ENCODE assay signal across 10 mouse cellular contexts in the genomic region with DNA sequence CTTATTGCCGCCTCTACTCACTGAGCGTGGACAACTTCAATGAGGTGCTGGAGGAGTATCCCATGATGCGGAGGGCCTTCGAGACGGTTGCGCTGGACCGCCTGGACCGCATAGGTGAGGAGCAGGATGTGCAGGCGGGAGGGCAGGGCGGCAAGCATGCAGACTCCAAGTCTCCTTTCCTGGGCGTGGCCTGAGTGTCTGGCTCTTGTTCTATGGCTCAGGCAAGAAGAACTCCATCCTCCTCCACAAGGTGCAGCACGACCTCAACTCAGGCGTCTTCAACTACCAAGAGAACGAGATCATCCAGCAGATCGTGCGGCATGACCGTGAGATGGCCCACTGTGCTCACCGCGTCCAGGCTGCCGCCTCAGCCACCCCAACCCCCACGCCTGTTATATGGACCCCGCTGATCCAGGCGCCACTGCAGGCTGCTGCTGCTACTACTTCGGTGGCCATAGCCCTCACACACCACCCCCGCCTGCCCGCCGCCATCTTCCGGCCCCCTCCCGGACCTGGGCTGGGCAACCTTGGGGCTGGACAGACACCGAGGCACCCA. TPM values are rescaled to one million over a fixed set of nuclear protein-coding genes. Genes with fewer than 3 reads are reported as not detected.
DNase-seq lines count a peak whose midpoint lies in the region; ATAC-seq lines count a peak whose summit lies in the region.
"Had no signal": no experiment of that assay in that cellular context is flagged by ENCODE, and none has a peak within 500 bp of the region (broad histone marks: within the 10 kb centered on the region; RNA-seq: fewer than 3 reads in every experiment).

No protein-coding gene starts in this region.

- no peaks in the 10 kb centered on the region; the same call in 1 of the 2 replicates for H3K27me3 ChIP-seq in heart, embryonic 11.5 days (ENCODE audit: control insufficient read depth, insufficient read depth, low read length)
- H3K27me3 ChIP-seq in midbrain, embryonic 13.5 days, result peaks cover 4% of the 10 kb centered on the region; the same call in 1 of the 2 replicates
- H3K27me3 ChIP-seq in midbrain, embryonic 15.5 days (replicated peaks), result no peaks in the 10 kb centered on the region
- no peaks in the 10 kb centered on the region for H3K27me3 ChIP-seq in intestine, embryonic 14.5 days (replicated peaks; ENCODE audit: control insufficient read depth, insufficient read depth, low read length)

- H3K36me3 ChIP-seq in heart, embryonic 11.5 days (ENCODE audit: control insufficient read depth, insufficient read depth, low read length), result no peaks in the 10 kb centered on the region
- peaks cover 43% of the 10 kb centered on the region for H3K36me3 ChIP-seq in midbrain, embryonic 13.5 days
- peaks cover 7% of the 10 kb centered on the region; the same call in 1 of the 2 replicates for H3K36me3 ChIP-seq in midbrain, embryonic 15.5 days (replicated peaks)
- no peaks in the 10 kb centered on the region for H3K36me3 ChIP-seq in intestine, embryonic 14.5 days (ENCODE audit: control insufficient read depth, insufficient read depth, low read length)

- no peak for ATAC-seq in heart, embryonic 11.5 days (replicated peaks; ENCODE audit: insufficient number of reproducible peaks, low FRiP score, low TSS enrichment)
- ATAC-seq in midbrain, embryonic 13.5 days, result no peak
- no peak for ATAC-seq in midbrain, embryonic 15.5 days (replicated peaks)
- ATAC-seq in intestine, embryonic 14.5 days (replicated peaks; ENCODE audit: low FRiP score, low TSS enrichment, low read depth), result no peak

- H3K4me2 ChIP-seq in heart, embryonic 11.5 days, result peak overlapping the region; percentile 47
- peak overlapping the region; percentile 5; the same call in 1 of the 2 replicates for H3K4me2 ChIP-seq in midbrain, embryonic 13.5 days (replicated peaks)
- H3K4me2 ChIP-seq in midbrain, embryonic 15.5 days, result no peak overlapping the region
- H3K4me2 ChIP-seq in intestine, embryonic 14.5 days (ENCODE audit: low read length), result peak overlapping the region; percentile 39

- no peak overlapping the region for H3K4me3 ChIP-seq in heart, embryonic 11.5 days (ENCODE audit: low read depth, low read length)
- no peak overlapping the region for H3K4me3 ChIP-seq in midbrain, embryonic 13.5 days (replicated peaks)
- no peak overlapping the region for H3K4me3 ChIP-seq in midbrain, embryonic 15.5 days
- no peak overlapping the region for H3K4me3 ChIP-seq in intestine, embryonic 14.5 days (ENCODE audit: low read depth, low read length)
- H3K4me3 ChIP-seq: layer of hippocampus, adult 2 months had no signal

- H3K27ac ChIP-seq in heart, embryonic 11.5 days (ENCODE audit: low read depth, low read length), result no peak overlapping the region
- H3K27ac ChIP-seq in midbrain, embryonic 13.5 days, result no peak overlapping the region
- no peak overlapping the region for H3K27ac ChIP-seq in midbrain, embryonic 15.5 days
- no peak overlapping the region for H3K27ac ChIP-seq in intestine, embryonic 14.5 days (ENCODE audit: low read depth)
- H3K27ac ChIP-seq: layer of hippocampus, adult 2 months had no signal

- H3K9ac ChIP-seq in heart, embryonic 11.5 days (ENCODE audit: low read depth, low read length), result 0 out of 2 replicates have a peak overlapping the region, but pooled peaks have one; percentile 16
- no peak overlapping the region for H3K9ac ChIP-seq in midbrain, embryonic 13.5 days (replicated peaks)
- H3K9ac ChIP-seq in midbrain, embryonic 15.5 days, result no peak overlapping the region
- no peak overlapping the region for H3K9ac ChIP-seq in intestine, embryonic 14.5 days (ENCODE audit: low read length)

- H3K4me1 ChIP-seq in heart, embryonic 11.5 days (ENCODE audit: control insufficient read depth, insufficient read depth, low read length), result peaks cover 8% of the 10 kb centered on the region; the same call in 1 of the 2 replicates
- peaks cover 33% of the 10 kb centered on the region for H3K4me1 ChIP-seq in midbrain, embryonic 13.5 days (replicated peaks)
- H3K4me1 ChIP-seq in midbrain, embryonic 15.5 days, result peaks cover 12% of the 10 kb centered on the region
- no peaks in the 10 kb centered on the region for H3K4me1 ChIP-seq in intestine, embryonic 14.5 days (replicated peaks; ENCODE audit: control insufficient read depth, insufficient read depth, low read length)

- 33% methylated on average over 30 of the region's 30 CpGs for WGBS in heart, embryonic 11.5 days (ENCODE audit: insufficient replicate concordance)
- WGBS in midbrain, embryonic 13.5 days, result 40% methylated on average over 30 of the region's 30 CpGs
- 33% methylated on average over 30 of the region's 30 CpGs for WGBS in midbrain, embryonic 15.5 days
- 24% methylated on average over 30 of the region's 30 CpGs for WGBS in intestine, embryonic 14.5 days

- H3K9me3 ChIP-seq in heart, embryonic 11.5 days (replicated peaks; ENCODE audit: control insufficient read depth, low read length), result no peaks in the 10 kb centered on the region
- no peaks in the 10 kb centered on the region for H3K9me3 ChIP-seq in midbrain, embryonic 13.5 days
- no peaks in the 10 kb centered on the region for H3K9me3 ChIP-seq in midbrain, embryonic 15.5 days
- no peaks in the 10 kb centered on the region for H3K9me3 ChIP-seq in intestine, embryonic 14.5 days (ENCODE audit: control insufficient read depth, low read length)

- DNase-seq in heart, adult 18-20 months, result no peak
- DNase-seq in intestine, embryonic 14.5 days (ENCODE audit: low spot score), result no peak
- DNase-seq in yolk sac, embryonic 10.5 days (ENCODE audit: low spot score), result peak; percentile 16
- no peak for DNase-seq in right cerebral cortex, postnatal 14 days
- DNase-seq in spleen, postnatal 4 days (ENCODE audit: low spot score in 2 of 2), result no peak

RNA-seq across cellular contexts. Expression of a gene that starts 35.9 kb away (rescaled TPM):
- polyA plus RNA-seq in heart, embryonic 11.5 days (2014; fragmentation: Nextera tagmentation; extraction: Ambion mirVana), result 3.0 and 3.2 TPM in 2 replicates
- total RNA-seq in heart, adult 18-20 months (2021), result 1 to 10 TPM; 6.6 to 6.8 TPM
- polyA plus RNA-seq in midbrain, embryonic 13.5 days (2015; fragmentation: Nextera tagmentation; extraction: Ambion mirVana), result 2.8 and 3.7 TPM in 2 replicates
- polyA plus RNA-seq in midbrain, embryonic 15.5 days (2015; fragmentation: Nextera tagmentation; extraction: Ambion mirVana), result 4.7 and 5.1 TPM in 2 replicates
- 0.31 and 0.35 TPM in 2 replicates for polyA plus RNA-seq in intestine, embryonic 14.5 days (2014; fragmentation: Nextera tagmentation; extraction: Ambion mirVana)
- total RNA-seq: megakaryocyte progenitor cell, adult 5-6 weeks had no signal
